Mouse (Mus musculus) brown adipose tissue, adult 24 weeks (tissue): ENCODE measurements at regions not wholly inside any gene's neighbourhood (a gene's known extent, or its start where the extent isn't known, plus 50 kb on each side); places are given as distances from the start of the nearest gene placed in this dataset.

Source experiments
- H3K27ac ChIP-seq: fragments of 200-500 bp; replicated peaks from 2 replicates; pipeline ENCODE4 v1.5.1; 2012; ENCODE audit warnings: low read depth, mild to moderate bottlenecking, low read length
- H3K4me1 ChIP-seq: fragments of 200-500 bp; 2 replicates; pipeline ENCODE4 v1.6.1; 2012; ENCODE audit warnings: low read length, mixed read lengths; ENCODE audit not compliant: control insufficient read depth, insufficient read depth, insufficient read length
- H3K4me3 ChIP-seq: fragments of 200-500 bp; 2 replicates; pipeline ENCODE4 v1.5.1; 2012; ENCODE audit warnings: low read depth, mild to moderate bottlenecking, low read length, moderate library complexity; ENCODE audit not compliant: insufficient read depth

GRCm38 (mm10) chr15:62055011-62055410 is 1132.2 kb upstream of the A1bg start:
- Histone ChIP-seq H3K4me1 (peaks cover 24% of the 10 kb centered on the region), H3K27ac (no peak overlapping the region), H3K4me3 (no peak overlapping the region)

GRCm38 (mm10) chr15:62053420-62054239 is 1130.8 kb upstream of the A1bg start:
- Histone ChIP-seq H3K4me1 (peaks cover 24% of the 10 kb centered on the region), H3K27ac (peak overlapping the region; percentile 16; the same call in 1 of the 2 replicates), H3K4me3 (no peak overlapping the region)

DNA sequence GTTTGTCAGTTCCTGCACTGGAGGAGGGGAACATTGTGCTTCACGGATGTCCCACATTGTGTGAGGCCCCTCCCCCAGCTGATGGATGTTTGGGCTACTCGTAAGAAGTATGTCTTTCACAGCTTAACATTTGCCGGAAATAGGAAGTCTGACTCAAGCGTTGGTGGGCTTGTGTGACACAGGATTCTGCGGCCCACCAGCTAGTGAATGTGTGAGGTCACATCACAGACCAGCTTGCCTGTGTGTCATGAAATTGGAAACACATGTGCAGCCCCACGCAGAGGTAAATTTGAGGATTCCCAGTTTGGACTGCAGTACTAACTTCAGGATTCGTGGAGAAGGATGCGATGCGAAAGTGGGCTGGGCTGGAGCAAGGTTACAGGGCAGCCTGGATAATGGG is 1126.6 kb upstream of the A1bg start:
- no peak overlapping the region for H3K27ac ChIP-seq
- H3K4me3 ChIP-seq, result no peak overlapping the region
- H3K4me1 ChIP-seq, result peaks cover 4% of the 10 kb centered on the region

GRCm38 (mm10) chr15:62048981-62049380 is 1126.2 kb upstream of the A1bg start:
- Histone ChIP-seq H3K4me1 (peaks cover 4% of the 10 kb centered on the region), H3K27ac (no peak overlapping the region), H3K4me3 (no peak overlapping the region)

DNA sequence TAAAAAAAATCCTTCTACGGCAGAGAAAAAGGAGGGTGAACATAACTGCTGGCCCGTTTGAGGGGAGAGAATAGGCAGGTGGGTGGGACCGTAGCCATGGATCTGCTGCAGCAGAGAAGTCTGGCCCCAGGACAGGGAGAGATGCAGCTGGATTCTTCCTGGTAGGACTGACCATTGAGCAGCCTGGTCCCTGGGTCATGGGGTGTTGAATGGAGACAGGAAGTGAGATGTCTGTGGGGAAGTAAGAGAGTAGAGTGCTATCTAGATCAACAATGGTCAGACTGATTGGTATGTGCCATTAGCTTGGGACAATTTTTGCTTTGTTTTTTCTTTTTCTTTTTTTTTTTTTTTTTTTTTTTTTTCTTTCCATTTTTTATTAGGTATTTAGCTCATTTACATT is 1123.5 kb upstream of the A1bg start:
- Histone ChIP-seq H3K4me1 (peaks cover 6% of the 10 kb centered on the region), H3K27ac (no peak overlapping the region), H3K4me3 (no peak overlapping the region)

DNA sequence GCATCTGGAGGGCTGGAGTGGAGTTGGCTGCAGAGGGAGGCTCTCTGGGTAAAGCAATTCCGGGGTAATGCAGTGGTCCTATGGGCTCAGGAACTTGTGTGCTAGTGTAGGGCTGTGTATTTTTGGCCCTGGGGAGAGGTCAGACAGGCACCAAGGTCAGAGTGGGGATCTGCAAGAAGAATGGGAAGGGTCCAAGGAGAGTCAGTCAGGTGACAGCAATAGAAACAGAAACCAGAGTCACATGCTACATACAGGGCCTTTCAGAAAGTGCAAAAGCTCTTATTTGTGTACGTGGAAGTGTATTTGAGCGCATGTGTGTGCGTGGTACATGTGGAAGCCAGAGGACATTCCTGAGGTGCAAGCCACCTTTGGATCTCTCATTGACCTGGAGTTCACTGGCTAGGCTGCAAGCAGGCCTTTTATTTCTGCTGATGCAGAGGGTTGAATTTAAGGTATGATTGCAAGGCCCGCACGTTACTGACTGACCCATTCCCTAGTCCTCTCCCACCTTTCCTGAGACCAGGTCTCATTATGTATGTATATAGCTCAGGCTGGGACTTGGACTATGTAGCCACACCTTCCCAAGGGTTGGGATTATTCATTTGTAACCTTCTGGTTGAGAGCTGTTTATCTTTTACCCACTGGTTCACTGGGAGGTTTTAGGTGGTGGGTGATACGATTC is 1122.0 kb upstream of the A1bg start:
- Histone ChIP-seq H3K4me3 (no peak overlapping the region), H3K27ac (no peak overlapping the region), H3K4me1 (peaks cover 6% of the 10 kb centered on the region)

DNA sequence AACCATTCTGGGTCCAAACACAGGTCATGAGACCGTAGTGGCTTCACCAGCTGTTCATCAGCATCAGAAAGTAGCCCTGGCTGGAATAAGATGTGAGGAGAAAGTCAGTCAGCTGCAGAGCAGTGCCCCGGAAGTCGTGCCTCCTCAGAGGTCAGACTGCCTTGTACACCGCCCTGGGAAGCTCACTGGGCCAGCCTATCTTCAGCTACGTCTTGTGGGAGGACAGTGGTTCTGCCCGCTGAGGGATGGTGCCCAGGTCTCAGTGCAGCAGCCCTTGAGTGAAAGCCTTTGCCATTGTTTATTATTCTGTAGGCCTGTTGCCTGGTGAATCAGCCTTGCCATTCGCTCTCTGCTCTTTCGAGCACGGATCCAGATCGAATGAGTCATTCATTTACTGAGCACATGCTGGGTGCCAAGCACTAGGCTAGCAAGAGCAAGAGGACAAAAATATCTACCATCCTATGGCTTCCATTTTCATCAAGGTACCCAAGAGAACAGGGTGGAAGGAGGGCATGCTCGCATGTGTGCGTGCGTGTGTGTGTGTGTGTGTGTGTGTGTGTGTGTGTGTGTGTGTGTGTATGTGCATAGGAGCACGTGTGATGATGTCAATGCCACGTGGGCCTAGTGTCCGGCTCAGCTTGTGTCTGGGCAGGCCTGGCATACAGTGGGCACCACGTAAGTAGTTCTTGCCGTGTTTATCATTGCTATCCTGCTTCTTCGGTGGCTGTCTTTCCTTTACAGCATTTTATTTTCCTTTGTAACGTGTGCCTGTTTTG is 1121.0 kb upstream of the A1bg start:
- Histone ChIP-seq H3K27ac (0 out of 2 replicates have a peak overlapping the region, but pooled peaks have one; percentile 8), H3K4me3 (no peak overlapping the region)

DNA sequence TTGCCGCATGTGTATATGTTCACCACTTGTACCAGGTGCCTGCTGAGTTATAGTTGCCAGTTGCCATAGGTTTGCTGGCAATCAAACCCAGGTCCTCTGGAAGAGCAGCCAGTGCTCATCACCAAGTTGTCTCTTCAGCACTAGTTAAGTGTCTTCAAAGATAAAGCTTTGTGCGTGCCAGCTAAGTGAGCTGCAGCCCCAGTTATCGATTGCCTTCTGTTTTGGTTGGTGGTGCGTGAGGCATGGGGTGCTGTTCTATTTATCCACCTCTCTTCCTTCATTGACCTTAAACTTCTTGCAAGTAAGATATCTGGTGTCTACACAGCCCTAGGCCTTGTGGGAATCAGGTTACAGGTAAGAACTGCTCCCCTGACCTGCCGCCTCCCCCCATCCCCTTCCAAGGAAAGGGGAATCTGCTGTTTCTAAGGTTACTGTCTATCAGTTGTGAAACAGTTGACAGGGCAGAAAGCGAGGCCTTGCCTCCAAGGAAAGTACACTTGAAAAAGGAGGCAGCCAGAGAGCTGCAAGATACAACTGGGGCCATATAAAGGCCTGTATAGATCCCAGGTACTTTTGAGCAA is 1120.2 kb upstream of the A1bg start:
- Histone ChIP-seq H3K4me3 (no peak overlapping the region), H3K27ac (no peak overlapping the region), H3K4me1 (peaks cover 12% of the 10 kb centered on the region)

More for the DNA sequence above, 1121.0 kb upstream of the A1bg start:
- peaks cover 12% of the 10 kb centered on the region for H3K4me1 ChIP-seq
